Mouse (Mus musculus) layer of hippocampus, postnatal 10 days (tissue): ENCODE data around the gene Spire2. TPM values are rescaled to one million over a fixed set of nuclear protein-coding genes. Genes with fewer than 3 reads are reported as not detected.
"Not testable (repeated sequence)": the region's sequence is repeated elsewhere in the genome, so short reads cannot be mapped to it uniquely, and the experiment has no call there.

ENCODE experiments used
- DNase-seq, 2 experiments: peaks; one replicate each; pipeline ENCODE4 v3.0.0; 2021; ENCODE audit warnings: low spot score in 2 of 2
- long read RNA-seq: library from polyadenylated mRNA; stranded (forward); transcript quantifications from one replicate; pipeline ENCODE4 v2.0.0, GENCODE M21; 2023
- total RNA-seq, 2 experiments: library from RNA; stranded (reverse); gene quantifications; 2 replicates each; pipeline ENCODE4 v1.2.3; 2021

The Spire2 gene
- total RNA-seq = 10 to 100 TPM; 17.6 to 18.4 TPM
- long read RNA-seq, transcript Spire2-201 (15 exons, 2,330 nt) = major isoform, 19 of 21 reads
- long read RNA-seq, partial matches to known transcripts = 0 of 21 reads
- long read RNA-seq, other reads (novel, unspliced or antisense) = 2 of 21 reads

DNA sequence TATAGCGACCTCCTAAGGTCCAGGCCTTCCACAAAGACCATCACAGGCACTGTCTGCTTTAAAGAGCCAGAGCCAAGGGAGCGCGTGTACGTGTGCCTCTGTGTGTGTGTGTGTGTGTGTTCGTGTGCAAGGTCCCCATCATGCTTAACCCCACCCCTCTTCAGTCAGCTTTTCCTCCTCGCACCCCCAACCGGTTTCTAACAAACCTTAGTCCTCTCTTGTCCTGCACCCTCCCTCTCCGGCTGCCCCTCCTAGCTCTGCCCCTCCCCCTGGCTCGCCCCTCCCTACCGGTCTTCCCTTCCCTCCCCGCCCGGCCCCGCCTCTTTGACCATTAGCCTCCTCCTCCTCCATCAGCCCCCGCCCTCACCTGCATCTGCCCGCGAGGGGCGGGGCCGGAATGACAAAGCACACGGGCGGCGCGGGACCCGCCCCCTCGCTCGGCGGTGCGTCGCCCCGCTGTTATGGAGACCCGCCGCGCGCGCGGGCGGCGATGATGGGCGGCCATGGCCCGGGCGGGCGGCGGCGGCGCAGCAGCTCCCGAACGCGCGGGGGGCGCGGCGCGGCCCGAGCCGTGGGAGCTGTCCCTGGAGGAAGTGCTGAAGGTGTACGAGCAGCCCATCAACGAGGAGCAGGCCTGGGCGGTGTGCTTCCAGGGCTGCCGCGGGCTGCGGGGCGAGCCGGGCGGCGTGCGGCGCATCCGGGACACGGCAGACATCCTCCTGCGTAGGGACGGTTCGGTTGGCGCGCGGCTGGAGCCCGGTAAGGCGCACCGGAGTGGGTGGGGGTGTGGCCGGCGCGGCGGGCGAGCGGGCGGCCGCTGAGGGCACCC is at the start of gene Spire2:
Gene Spire2 (plus strand): TSS at position 452 of the 829 bp plus-strand sequence.
- peak; percentile 60 to 75 for DNase-seq

DNA sequence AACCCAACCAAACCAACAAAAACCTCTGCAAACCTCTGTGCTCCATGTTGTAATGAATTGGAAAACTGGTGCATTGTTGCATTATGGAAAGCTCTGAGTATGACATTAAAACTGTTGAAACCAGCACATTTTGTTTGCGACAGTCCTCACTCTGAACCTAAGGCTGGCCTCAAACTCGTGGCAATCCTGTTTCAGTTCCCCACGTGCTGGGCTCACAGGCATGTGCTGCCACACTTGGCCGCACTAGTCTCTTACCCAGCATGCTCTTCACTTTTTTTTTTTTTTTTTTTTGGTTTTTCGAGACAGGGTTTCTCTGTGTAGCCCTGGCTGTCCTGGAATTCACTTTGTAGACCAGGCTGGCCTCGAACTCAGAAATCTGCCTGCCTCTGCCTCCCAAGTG is 49.5 kb upstream of the Spire2 start:
- not testable (repeated sequence) for DNase-seq

DNA sequence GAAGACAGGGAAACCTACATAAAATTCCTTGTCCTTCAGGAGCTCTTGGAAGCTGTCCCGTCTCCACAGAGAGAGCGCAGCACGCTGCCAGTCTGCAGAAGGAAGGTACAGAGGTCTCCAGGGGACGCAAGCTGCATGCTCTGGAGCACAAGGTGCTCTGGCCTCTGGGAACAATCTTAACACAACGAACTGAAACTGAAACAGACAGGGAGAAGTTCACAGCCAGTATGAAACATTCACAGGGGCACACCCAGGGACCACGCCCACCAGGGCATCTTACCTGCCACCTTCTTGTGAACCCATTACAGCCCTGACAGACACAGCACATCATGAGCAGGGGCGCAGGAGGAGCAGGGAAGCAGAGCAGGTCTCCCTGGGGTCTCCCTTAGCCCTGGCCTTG is 48.5 kb upstream of the Spire2 start:
- DNase-seq = no peak

DNA sequence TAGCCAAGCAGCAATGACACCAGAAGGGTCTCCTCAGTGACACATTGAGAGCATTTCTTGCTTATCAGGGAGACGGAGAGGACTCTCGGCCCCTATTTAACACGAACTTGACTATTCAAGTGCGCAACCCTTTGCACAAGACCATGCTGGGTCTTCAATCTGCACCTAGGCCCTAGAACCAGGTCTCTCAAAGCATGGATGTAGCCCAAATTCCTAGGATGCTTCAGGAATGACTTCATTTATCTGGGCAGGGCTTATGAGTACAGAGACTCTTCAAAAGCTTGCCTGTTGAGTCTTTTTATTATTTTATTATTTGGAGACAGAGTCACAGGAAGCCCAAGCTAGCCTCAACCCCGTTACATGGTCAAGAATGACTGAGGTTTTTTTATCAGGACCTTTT is 48.0 kb upstream of the Spire2 start:
- DNase-seq = no peak

DNA sequence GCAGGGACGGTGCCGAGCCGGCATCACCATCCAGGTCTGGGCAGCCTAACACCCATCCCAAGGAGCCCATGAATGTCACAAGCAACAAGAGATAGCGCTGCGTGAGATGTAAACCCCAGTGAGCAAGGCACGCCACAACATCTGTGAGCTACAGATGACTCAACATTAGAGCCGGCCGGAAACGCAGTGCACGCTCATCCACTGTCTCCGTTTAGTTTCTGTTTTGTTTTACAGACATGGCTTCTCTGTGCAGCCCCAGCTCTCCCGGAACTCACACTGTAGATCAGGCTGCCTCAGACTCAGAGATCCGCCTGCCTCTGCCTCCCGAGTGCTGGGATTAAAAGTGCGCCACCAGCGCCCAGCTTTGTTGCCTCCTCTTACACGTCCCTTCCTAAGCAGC is 45.2 kb upstream of the Spire2 start:
- DNase-seq = no peak

DNA sequence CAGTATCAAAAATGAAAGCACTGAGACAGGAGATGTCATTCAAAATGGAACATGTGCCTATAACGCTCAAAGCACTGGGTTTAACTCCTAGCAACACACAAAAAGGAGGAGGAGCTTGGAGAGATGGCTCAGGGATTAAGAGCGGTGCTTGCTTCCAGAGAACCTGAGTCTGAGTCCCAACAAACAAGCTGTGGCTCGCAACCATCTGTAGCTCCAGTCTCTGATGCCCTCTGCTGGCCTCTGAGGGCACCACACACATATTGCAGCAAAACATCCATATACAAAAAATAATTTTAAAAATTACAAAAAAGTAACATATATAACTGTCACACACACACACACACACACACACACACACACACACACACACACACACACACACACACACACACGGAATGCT is 42.3 kb upstream of the Spire2 start:
- DNase-seq = peak; percentile 52 to 57

DNA sequence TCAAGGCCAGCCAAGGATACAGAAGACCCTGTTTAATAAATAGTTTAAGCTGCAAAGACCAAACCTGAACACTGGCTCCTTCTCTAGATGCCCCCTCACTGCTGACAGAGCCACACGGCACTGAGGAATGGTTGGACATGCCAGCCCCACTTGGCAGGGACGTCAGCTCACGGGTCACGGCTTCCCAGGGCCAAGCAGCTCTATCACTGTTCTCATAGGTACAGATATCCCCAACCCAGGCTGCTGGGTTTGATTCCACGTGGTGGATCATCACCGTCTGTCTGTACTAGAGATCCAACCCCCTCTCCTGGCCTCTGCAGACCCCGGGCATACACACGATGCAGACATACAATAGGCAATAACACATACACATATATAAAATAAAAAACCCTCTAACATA is 41.8 kb upstream of the Spire2 start:
- DNase-seq = no peak

DNA sequence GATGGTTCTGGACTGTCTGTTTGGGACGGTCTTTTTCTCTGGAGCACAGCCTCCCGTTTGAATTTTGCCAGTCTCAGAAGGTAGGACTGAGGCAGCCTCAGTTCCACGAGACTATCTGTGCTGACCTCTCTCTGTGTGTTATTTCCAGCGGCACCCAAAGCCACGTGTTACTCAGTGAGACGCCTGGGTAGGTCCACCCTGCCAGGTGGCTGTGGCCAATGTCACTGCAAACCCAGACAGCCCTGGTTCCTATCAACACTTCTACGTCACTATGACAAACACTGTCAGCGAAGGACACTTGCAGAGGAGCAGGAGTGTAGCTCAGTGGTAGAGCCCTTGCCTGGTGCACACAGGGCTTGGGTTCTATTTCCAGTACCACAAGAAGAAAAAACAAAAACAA is 40.8 kb upstream of the Spire2 start:
- no peak for DNase-seq

DNA sequence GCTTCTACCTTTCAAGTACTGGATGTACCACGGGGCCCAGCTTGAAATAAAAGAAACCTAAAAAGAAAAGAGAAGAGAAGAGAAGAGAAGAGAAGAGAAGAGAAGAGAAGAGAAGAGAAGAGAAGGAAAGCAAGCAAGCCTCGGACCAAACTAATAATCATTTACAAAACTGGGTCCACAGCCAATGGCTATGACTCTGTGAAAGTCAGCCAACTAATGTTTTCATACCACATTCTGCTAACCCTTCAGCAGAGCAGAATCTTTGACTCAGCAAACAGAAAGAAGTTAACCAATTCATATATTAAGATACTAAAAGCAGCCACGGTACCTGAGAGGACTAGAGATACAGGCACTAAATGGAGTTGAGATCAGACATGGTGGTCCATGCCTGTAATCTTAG is 40.2 kb upstream of the Spire2 start:
- no peak for DNase-seq

DNA sequence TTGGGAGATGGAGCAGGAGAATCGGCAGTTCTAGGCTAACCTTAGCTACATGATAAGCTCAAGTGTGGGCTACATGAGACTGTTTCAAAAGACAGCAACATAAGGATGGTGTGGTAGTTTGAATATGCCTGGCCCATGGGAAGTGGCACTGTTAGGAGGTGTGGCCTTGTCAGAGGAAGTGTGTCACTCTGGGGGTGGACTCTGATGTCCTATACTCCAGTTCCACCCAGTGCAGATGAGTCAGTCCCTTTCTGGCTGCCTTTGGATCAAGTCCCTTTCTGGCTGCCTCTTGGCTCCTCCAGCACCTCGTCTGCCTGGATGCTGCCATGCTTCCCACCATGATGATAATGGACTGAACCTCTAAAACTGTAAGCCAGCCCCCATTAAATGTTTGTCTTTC is 39.7 kb upstream of the Spire2 start:
- no peak for DNase-seq

DNA sequence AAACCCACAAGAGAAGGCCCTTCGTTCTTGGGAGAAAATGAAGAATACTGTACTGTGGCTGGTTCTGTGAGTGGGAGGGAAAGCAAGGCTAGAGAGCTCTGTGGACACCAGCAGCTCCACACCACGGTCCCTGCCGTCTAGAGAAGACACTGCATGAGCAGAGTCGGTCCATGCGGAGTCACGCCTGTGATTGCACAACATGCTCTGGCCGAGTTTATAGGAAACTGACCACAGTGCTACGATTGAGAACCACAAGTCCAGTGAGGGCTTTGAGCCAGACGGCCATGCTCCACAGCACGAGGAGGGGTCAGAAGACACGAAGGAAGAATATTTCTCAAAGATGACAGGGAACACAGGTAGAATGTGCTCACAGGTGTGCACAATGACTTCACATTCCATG is 34.2 kb upstream of the Spire2 start:
- DNase-seq = no peak

DNA sequence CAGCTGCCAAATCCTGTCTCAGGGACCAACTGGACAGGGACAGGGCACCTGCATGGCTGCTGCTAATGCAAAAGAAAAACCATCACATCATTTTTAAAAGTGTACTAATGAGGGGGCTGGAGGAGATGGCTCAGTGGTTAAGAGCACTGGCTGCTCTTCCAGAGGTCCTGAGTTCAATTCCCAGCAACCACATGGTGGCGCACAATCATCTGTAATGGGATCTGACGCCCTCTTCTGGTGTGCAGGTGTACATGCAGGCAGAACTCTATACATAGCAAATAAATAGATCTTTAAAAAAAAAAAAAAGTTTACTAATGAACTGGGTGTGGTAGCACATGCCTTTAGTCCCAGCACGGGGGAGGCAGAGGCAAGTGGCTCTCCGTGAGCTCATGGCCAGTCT is 23.8 kb upstream of the Spire2 start:
- no peak for DNase-seq

DNA sequence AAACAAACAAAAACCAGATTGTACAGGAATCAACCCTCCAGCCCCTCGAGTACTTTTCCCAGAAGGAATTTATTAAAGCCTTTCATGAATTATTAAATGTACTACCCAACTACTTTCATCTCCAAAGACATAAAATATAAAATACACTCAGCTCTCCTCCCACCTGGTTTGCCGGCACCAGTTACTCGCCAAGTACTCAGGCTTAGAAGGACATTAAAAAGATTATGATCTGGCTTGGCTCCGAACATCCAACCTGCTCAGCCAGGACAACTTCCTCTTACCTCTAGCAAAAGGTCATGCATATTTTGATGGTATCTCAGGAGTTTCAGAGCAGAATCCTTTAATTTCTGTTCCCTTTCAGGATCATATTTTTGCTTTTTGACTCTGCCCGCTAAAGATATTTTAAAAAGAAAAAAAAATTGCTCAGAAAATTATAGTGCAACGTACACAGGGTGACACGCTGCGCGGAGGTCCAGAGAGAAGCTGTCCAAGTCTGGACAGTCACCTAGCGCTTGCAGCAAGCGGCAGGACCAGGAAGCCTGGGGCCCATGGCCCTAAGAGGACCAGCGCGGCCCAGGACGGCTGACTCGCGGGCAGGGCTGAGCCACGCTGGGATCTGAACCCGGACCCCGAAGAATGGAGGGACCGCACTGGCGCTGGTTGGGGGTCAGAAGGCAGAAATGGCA is 14.6 kb upstream of the Spire2 start:
- no peak for DNase-seq

DNA sequence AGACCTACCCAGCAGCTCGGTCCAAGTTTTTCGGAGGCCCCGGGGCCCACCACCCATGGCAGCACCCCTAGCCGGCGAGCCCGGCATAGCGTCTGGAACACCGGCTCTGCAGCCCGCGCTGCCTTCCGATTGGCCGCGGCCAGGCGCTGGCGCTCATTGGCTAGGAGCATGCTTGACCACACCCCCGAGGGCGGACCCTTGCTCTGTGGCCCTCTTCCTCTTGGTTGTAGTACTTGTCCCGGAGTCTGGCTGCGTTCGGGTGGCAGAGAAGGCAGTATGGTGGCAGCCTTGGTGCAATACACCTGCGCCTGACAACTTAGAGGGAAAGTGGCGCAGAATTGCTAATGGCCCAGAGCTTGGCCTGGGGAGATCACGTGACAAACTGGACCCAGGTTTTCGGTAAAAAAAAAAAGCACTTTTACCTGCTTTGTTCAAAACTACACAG is 14.0 kb upstream of the Spire2 start, which contains the start of gene Fanca:
Gene Fanca (minus strand): TSS at position 110 of the 445 bp plus-strand sequence.
- DNase-seq = peak; percentile 87 to 92

DNA sequence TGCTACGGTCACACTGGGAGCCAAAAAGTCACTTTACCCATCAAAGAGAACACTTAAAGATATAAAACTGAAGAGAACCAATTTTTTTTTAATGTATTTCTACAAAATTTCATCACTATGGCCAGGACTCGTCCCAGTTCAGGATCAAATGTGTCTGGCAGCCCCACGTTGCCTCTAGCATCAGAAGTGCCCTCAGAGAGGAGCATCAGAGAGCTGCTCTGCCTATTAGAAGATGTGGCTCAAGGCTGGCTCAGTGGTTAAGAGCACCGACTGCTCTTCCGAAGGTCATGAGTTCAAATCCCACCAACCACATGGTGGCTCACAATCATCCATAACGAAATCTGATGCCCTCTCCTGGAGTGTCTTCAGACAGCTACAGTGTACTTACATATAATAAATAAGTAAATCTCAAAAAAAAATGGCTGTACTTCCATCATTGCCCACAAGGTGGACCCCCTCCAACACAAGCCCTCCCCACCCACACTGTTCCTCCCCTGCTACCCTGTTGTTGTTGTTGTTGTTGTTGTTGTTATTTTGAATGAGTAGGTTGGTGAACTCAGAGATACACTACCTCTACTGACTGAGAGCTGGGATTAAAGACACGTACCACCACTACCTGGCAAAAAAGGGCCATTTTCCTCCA is 12.9 kb upstream of the Spire2 start:
- DNase-seq = peak; percentile 16 to 47

DNA sequence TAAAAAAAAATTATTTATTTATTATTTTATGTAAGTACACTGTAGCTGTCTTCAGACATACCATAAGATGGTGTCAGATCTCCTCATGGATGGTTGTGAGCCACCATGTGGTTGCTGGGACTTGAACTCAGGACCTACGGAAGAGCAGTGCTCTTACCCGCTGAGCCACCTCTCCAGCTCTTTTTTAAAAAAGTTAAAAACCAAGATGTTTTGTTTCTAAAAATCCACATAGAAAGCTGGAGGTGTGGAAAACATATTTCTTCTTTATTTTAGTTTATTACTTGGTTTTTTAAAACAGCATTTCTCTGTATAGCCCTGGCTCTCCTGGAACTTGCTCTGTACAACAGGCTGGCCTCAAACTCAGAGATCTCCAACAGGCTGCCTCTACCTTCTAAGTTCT is 4.0 kb upstream of the Spire2 start:
- DNase-seq = no peak

DNA sequence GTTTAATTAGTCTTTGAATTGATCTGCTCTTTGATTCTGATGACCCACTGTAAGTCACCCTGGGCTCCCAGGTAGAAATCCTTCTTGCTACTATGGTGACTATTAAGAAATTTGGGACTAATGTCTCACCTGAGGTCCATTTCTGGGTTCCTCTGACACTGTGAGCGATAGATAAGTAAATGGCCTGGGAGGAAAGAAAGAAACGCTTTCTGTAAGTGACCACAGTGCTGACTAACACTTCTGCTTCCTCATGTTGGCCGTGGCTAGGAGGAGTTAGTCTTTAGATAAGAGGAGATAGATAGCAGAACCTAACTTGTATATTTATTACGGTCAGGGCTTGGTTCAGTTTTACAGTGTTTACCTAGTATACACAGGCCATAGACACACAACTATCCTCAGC is 3.2 kb upstream of the Spire2 start:
- DNase-seq = no peak

DNA sequence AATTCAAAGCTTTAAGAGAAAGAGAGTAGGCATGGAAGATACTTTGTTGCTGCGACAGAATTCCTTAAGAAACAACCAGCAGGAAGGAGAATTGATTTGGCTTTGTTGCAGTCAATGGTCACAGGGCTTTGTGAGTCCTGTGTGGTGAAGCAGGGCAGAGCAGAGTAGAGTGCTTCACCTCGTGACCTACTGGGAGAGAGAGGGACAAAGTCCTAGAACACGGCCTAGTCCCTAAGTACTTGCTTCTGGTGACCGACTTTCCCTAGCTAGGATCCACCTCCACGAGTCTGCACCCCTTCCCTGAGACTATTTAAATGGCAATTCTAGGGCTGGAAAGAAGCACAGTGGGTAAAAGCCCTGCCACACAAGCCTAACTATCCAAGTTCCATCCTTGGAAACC is 2.6 kb upstream of the Spire2 start:
- no peak for DNase-seq

DNA sequence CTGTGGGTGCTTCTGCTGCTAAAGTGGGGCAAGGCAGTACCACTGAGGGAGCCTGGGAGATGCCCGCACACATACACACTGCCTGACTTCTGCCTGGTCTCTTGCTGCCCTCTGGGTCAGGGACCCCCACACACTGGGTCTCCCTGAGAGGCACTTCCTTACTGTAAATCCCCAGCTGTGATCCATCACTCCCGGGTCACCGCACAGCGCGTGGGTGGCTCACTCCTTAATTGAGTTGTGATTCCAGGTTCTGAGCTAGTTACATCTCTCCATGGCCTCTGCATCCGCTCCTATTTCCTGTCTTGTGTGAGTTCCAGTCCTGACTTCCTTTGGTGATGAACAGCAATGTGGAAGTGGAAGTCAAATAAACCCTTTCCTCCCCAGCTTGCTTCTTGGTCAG is 1.8 kb upstream of the Spire2 start:
- DNase-seq = no peak

DNA sequence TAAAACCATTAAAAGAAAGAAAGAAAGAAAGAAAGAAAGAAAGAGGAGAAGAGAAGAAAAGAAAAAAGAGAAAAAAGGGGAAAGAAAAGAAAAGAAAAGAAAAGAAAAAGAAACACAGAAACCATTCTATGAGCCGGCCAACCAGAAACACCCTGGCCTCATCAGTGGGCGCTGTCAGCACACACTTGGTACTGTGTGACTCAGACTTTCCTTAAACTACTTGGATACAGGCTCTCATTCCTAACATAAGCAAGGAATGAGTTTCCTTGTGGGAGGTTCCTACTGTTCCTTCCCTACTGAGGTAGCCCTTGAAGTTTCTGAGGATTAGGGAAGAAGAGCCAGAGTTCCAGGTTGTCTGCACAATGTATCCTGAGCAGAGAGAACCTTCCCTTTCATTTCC is 1.2 kb upstream of the Spire2 start:
- DNase-seq = no peak

DNA sequence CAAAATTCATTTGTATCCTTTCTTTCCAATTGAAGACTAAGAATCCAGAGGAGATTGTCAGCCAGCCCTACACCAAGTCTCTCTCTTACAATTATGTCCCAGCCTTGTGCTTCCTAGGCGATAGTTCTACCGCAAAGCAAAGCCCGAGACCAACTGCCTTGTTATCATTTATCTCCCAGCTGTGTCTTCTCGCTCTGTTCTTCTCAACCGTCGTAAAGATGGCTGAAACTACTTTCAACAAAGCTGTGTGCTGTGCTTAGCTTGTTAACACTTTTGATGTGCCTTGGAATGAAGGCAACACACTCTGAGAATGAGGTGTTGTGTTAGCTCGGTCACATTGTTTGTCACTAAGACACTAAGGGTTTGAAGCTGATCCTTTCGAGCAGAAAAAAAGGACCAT is 703 bp upstream of the Spire2 start:
- DNase-seq = no peak

DNA sequence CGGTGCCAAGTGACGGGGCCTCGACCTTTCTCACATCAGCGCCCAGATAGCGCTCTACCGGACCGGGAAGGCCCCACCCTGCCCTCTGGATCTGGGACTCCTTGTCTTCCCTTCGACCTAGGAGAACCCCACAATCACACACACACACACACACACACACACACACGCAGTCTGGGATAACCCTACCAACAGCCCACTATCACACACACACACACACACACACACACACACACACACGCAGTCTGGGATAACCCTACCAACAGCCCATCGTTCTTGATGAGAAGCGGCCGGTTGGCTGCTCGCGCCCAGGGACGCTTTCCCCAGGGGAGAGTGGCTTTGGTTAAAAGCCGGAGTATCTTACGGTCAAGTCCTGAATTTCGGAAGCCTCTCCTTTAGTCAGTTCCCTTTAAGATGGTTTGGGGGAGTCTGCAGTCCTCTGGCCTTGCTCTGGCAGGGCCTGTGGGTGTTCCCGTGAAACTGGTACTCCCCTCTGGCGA is 626 bp downstream of the Spire2 start:
- peak; percentile 22 to 31 for DNase-seq
